Mouse (Mus musculus): ENCODE measurements around the gene Tapbp.

DNA sequence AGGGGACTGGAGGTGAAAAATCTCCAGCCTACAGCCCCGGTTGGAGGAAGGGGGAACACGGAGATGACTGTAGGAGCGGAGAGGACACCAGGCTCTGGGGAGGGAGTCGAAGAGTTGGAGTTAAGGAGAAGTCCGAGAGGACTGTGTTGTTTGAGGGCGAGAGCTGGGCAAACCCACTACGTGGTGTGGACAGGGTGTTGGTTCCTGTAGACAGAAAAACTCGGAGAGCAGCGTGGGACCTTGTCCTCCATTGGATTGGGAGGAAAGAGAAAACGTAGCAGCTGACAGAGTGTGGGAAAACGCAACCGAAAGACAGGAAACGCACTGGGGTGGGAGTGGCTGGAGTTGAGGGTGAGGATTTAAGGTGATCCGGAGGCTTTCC is 5.8 kb upstream of the Tapbp start:
- TF ChIP-seq CTCF (IDR thresholded peaks at IDR 0.05; ENCODE audit: low read depth, low read length) (no peak), POLR2A (IDR thresholded peaks at IDR 0.05; ENCODE audit: borderline replicate concordance, low read depth, low read length) (no peak)
